Mouse (Mus musculus): Measurements from ENCODE around the gene Xpot.

The Xpot gene

DNA sequence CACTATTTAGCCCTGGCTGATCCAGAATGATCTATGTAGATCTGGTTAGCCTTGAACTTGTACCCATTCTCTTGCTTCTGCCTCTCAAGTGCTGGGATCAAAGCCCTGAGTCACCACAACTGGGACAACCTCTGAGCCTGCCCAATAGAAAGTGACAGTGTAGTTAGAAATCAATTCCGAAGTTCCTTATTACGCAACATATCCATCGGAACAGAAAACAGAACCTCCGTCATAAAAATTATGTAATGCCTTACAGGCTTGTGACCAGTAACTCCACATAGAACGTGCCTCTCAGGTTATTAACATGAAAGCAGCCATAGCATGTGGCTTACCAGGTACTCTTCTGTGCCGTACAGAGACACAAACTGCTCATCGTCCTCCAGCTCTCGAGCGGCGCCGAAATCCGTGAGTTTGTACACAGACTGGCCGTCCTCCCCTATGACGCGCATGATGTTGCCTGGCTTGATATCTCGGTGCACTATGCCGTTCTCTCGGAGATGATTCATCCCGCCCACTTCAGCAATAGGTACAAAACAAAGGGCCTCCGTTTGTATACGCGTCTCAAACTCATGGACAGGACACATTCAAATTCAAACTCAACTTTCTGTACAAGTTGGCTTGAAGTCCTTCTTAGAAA is 54.5 kb downstream of the Xpot start:
- DNase-seq (ENCODE audit: low spot score), result no peak

GRCm38 (mm10) chr10:121571031-121571430 is 55.1 kb downstream of the Xpot start:
- no peak for DNase-seq (ENCODE audit: low spot score)

- DNase-seq (ENCODE audit: low spot score), result no peak
These were observed 56.3 kb downstream of the Xpot start for GRCm38 (mm10) chr10:121569796-121570195.

- peak; percentile 67 for DNase-seq (ENCODE audit: low spot score)
These were observed 57.0 kb downstream of the Xpot start for GRCm38 (mm10) chr10:121569001-121569589.

- no peak for DNase-seq (ENCODE audit: low spot score)
These were observed 57.6 kb downstream of the Xpot start for GRCm38 (mm10) chr10:121568534-121568933.

DNA sequence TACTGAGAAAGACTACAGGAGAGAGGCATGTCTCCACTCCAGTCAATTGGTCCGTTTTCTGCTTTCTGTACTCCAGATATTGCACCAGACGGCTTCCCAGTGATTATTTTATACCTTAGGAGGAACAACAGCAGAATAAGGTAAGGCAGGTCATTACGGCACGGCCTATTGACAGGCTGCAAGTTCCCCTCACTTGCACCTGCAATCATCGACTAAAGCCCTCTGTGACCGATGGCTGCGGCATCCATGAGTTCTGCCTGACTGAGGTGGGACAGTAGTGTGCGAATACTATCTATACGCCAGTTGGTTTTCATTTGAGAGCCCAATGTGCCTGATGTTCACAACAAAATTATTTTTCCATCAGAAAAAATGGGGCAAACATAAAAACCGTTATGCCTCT is 58.1 kb downstream of the Xpot start:
- no peak for DNase-seq (ENCODE audit: low spot score)

DNA sequence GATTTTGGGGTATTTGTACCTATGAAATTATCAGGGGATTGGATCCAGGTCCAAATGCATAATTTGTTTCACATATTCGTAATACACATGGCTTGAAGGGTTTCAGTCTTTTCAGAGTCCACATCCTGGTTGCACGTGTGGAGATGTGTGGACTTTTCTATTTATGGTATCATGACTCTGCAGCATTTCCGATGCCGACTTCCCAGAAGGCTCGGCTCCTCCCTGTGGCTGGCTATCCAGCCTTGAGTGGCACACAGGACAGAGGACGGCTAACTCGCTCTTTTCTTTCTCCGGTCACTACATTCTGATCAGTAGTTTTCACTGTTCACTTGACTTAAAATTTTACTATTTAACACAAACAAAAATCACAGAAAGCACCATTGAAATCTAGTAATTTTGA is 61.7 kb downstream of the Xpot start:
- DNase-seq (ENCODE audit: low spot score), result no peak

GRCm38 (mm10) chr10:121558231-121558630 is 67.9 kb downstream of the Xpot start:
- no peak for DNase-seq (ENCODE audit: low spot score)

GRCm38 (mm10) chr10:121556263-121556662 is 69.9 kb downstream of the Xpot start:
- DNase-seq (ENCODE audit: low spot score), result no peak

- no peak for DNase-seq (ENCODE audit: low spot score)
These were observed 75.8 kb downstream of the Xpot start for GRCm38 (mm10) chr10:121550334-121550733.

DNA sequence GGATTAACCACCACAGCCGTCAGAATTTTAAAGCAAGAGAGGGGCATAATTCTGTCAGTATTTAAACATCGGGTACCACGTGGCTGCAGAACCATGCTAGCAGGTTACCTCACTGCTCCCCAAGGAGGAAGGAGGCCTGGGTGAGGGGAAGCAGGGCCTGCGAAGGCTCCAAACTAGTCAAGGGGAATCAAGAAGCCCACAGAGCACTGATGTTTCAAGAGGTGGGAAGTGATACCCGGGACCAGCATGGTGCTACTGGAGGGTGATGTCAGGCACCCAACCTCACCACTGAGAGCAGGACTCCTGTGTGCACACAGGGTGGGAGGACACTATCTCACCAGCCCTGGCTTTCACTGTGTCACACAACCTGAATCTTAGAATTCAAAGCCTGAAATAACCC is 76.5 kb downstream of the Xpot start:
- DNase-seq (ENCODE audit: low spot score), result no peak

GRCm38 (mm10) chr10:121547162-121547561 is 79.0 kb downstream of the Xpot start:
- no peak for DNase-seq (ENCODE audit: low spot score)

DNA sequence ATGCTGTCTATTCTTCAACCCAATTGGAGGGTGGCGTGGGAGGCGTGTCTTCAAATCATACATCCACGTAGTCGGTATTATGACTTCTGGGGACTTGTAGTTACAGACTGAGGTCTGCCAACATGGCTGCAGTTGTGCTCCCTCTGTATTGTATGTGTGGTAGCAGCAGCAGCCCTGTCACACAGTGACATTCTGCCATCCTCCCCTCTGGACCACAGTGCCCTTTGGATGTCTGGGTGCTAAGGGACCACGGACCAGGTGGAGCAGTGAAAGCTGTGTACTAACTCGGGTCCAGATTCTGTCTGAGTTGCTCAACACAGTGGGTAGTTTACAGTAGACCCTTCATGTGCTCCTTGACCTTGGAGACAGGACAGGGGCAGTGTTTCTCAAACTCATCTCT is 82.6 kb downstream of the Xpot start:
- no peak for DNase-seq (ENCODE audit: low spot score)

DNA sequence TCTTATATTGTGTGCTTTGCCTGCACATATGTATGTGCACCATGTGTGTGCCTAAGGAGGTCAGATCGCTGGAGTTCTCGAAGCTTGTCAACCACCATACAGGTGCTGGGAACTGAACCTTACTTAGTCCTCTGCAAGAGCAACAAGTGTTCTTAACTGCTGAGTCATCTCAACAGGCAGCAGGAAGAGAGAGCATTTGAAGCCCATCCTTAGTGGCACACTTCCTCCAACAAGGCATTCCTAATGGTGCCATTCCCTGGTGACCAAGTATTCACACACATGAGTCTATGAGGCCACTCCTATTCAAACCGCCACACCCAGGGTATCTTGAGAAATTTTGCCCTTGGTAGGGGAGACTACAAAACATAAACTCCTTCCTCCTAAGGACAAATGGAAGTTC is 84.0 kb downstream of the Xpot start:
- no peak for DNase-seq (ENCODE audit: low spot score)

All from spleen, adult 12 weeks (tissue).